Mouse (Mus musculus) retina, embryonic 14.5 days (tissue): ENCODE results near the gene Asxl1.
"Not testable (repeated sequence)": the region's sequence is repeated elsewhere in the genome, so short reads cannot be mapped to it uniquely, and the experiment has no call there.

Experiments used
- DNase-seq: peaks from one replicate; pipeline ENCODE4 v3.0.0-alpha.2; 2015; ENCODE audit warnings: low spot score

Asxl1 gene

GRCm38 (mm10) chr2:153345071-153345453 is 567 bp upstream of the Asxl1 start:
- DNase-seq = no peak

DNA sequence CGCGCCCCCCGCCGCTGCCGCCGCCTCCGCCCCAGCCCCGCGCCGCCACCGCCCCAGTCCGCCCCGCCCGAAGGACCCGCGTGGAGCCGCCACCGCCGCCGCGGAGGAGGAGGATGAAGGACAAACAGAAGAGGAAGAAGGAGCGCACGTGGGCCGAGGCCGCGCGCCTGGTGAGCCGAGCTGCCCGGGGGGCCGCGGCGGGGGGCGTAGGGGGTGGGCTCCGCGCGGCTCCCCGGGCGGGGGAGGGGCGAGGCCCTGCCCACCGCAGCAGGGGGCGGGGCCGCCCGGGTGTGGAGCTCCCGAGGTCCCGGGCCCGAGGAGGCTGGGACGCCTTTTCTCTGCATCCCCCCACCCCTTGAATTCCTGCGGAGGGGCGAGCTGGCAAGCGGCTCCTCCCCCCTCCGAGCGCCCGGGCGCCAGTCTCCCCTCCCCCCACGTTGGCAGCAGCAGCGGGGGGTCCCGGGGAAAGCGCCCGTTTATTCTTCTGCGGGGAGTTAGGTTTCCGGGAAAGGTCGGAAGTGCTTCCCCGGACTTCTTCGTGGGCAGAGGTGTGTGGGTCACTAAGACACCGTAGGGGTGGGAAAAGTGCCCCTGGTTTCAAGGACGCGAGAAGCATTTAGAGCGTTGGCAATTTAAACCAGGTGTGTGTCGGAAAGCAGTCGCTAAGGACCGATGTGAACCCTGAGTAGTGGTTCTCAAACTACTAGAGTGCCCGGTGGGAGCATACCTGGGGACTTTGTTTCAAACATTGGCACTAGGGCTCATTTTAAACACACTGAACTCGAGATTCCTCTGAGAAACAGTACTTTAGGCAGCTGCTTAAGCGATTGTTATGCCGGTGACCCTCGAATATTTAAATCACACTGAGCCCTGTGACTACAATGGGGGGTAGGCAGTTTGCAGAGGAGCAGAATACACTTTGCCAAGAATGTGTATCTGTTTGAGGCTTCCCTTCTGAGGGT is 873 bp downstream of the Asxl1 start:
- DNase-seq = peak; percentile 73

GRCm38 (mm10) chr2:153347183-153347781 is 1.7 kb downstream of the Asxl1 start:
- DNase-seq = no peak

DNA sequence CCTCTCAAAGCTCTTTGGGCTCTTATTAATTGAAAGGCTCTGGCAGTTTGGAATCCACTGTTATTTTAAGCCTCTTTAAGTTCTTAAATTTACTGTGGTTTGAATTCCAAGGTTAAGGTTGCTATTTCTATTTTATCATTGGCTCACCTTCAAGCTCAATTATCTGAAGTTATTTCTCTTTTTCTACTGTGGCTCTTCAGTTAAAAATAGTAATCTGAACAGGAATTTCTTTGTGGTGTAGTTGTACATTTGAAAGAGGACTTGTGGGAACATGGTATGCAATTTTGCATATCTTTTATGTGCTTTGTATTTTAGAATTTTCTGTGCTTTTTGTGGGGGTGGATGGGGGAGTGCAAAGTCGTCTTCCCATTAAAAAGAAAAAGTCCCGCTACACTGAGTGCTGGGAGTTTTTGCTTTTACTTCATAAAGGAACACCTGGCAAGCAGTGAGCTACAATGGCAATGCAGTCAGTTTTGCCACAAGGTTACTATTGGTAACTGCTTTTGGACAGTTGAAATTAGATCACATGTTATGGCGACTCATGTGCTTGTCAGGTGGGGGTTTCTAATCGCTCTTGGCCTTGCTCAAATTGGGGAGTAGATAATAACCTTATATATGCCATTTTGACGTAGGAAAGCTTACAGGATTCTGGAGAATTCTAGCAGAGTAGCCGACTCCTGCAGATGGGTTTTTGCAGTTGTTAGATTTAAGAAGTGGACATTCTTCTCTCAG is 2.6 kb downstream of the Asxl1 start:
- no peak for DNase-seq

GRCm38 (mm10) chr2:153350552-153351181 is 5.0 kb downstream of the Asxl1 start:
- DNase-seq = peak; percentile 17

DNA sequence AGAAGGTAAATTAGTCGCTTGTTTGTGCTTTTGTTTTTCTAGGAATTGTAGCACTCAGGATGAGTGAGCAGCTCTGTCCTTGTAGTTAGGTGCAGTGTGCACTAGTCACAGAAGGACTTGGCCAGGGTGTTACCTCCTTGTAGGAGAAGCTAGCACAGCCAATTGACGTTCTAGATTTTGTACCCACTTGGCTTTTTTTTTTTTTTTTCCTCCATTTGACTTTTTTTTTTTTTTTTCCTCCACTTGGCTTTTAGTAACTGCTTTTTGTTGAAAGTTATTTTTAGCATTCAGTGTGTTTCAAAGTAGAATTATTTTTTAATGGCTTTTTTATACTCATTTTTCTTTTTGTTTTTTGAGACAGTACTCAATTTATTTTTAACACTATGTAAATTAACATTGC is 9.0 kb downstream of the Asxl1 start:
- no peak for DNase-seq

DNA sequence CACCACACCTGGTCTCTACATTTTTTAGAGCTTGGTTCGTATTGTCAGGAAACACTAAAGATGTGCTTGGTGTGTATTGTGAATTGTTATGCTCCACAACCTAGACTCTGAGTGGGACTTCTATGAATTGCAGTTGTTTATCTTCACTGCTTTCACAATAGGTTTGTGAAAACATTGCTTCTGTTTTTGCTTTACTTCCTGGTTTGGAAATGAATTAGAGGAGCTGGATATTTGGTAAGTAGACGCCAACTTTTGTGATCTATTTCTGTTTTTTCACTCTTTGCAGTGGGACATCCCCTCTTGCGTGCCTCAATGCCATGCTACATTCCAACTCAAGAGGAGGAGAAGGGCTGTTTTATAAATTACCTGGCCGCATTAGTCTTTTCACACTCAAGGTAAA is 11.2 kb downstream of the Asxl1 start:
- DNase-seq = no peak

GRCm38 (mm10) chr2:153361101-153361710 is 15.6 kb downstream of the Asxl1 start:
- no peak for DNase-seq

GRCm38 (mm10) chr2:153364531-153364930 is 18.9 kb downstream of the Asxl1 start:
- not testable (repeated sequence) for DNase-seq

GRCm38 (mm10) chr2:153370871-153371270 is 25.2 kb downstream of the Asxl1 start:
- DNase-seq = no peak

- DNase-seq = no peak
These were observed 29.8 kb downstream of the Asxl1 start for GRCm38 (mm10) chr2:153375380-153375779.

DNA sequence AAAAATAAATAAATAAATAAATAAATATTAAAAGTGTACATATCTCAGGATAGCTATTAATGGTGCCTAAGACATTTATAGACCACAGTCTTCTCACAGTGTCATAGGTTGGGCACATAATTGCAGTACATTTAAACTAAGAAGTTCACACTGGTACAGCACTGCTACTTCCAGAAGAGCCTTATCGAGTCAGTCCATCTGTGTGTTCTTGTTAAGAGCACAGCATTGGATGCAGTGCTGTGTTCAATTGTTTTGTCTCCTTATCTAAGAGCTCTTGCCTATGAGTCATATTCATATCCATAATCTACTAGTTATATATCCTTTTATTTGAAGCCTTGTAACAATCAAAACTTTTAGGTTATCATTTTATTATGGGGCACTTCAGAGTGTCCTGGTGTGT is 34.9 kb downstream of the Asxl1 start:
- no peak for DNase-seq

- no peak for DNase-seq
These were observed 44.2 kb downstream of the Asxl1 start for GRCm38 (mm10) chr2:153389831-153390230.

GRCm38 (mm10) chr2:153393045-153393444 is 47.4 kb downstream of the Asxl1 start:
- DNase-seq = no peak

GRCm38 (mm10) chr2:153397790-153398515 is 52.3 kb downstream of the Asxl1 start:
- no peak for DNase-seq

DNA sequence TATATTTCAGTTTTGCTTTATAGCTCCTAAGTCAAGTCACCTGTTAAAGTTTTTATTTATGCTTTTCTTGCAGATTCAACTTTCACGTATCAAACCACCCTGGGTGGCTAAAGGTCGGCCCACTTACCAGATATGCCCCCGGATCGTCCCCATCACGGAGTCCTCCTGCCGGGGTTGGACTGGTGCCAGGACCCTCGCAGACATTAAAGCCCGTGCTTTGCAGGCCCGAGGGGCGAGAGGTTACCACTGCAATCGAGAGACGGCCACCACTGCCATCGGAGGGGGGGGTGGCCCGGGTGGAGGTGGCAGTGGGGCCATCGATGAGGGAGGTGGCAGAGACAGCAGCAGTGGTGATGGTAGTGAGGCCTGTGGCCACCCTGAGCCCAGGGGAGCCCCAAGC is 53.5 kb downstream of the Asxl1 start:
- DNase-seq = no peak

- DNase-seq = no peak
These were observed 58.4 kb downstream of the Asxl1 start for GRCm38 (mm10) chr2:153404062-153404461.

- DNase-seq = no peak
These were observed 59.3 kb downstream of the Asxl1 start for GRCm38 (mm10) chr2:153404882-153405281.

DNA sequence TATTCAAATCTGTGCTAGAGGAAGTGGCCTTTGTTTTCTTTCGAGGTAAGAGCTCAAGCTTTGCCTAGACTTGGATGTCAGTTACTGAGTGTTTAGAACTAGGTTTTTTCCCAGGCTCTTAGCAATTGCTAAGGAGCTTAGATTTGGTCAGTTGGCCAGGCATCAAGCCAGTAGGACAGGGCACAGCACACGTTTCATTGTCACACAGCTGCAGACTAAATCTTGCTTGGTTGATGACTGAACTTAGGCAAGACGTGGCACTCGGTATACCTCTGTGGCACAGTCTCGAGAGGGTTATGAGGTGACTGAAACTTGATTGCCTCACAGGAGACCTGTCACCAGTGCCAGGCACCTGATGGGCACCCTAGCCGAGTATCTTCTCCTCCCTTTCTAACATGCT is 61.3 kb downstream of the Asxl1 start:
- DNase-seq = no peak

GRCm38 (mm10) chr2:153408971-153409370 is 63.3 kb downstream of the Asxl1 start:
- DNase-seq = no peak

- no peak for DNase-seq
These were observed 65.9 kb downstream of the Asxl1 start for GRCm38 (mm10) chr2:153411557-153411956.
